Mouse (Mus musculus): ENCODE measurements around the gene Ffar4. TPM values are rescaled to one million over a fixed set of nuclear protein-coding genes. Genes with fewer than 3 reads are reported as not detected.

Ffar4 gene
- polyA plus RNA-seq, 1 experiment from 2014 or later: 0.35 TPM

DNA sequence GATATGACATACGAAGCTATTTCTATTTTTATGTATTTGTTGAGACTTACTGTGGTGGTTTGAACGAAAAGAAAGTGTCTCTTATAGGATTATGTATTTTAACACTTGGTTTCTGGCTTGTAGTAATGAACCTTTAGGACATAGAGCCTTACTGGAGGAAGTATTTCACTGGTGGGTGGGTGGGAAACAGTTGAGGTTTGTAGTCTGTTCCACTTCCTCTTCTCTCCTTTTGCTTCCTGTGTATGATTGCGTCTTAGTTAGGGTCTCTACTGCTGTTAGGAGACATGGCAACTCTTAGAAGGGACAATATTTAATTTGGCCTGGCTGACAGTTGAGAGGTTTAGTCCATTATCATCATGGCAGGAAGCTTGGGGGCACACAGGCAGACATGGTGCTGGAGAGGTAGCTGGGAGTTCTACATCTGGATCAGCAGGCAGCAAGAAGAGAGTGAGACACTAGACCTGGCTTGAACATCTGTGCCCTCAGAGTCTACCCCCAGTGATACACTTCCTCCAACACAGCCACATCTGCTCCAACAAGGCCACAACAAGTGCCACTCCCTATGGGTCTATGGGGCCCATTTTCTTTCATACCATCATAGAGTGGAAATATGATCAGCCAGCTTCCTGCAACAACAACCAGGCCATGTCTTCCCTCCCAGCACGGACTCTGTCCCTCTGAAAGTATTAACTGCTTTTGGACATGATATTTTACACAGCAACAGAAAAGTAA lies 46.8 kb downstream of the Ffar4 start:
- no peaks in the 10 kb centered on the region for H3K36me3 ChIP-seq (ENCODE audit: control insufficient read depth, insufficient read depth)
- 59% methylated on average over 4 of the region's 4 CpGs for WGBS
- no peak overlapping the region for H3K27ac ChIP-seq (ENCODE audit: low read length)
- no peak overlapping the region for H3K4me3 ChIP-seq (ENCODE audit: low read length)
- no peak for ATAC-seq (replicated peaks; ENCODE audit: extremely low read depth, insufficient read depth, low FRiP score)
- no peaks in the 10 kb centered on the region for H3K27me3 ChIP-seq (ENCODE audit: control insufficient read depth, insufficient read depth, low read length)
- H3K9ac ChIP-seq (ENCODE audit: low read length): no peak overlapping the region
- no peaks in the 10 kb centered on the region for H3K4me1 ChIP-seq (ENCODE audit: control insufficient read depth, insufficient read depth, low read length)
- H3K4me2 ChIP-seq (ENCODE audit: low read depth, low read length): no peak overlapping the region
- no peaks in the 10 kb centered on the region for H3K9me3 ChIP-seq (replicated peaks; ENCODE audit: control insufficient read depth, low read length)

DNA sequence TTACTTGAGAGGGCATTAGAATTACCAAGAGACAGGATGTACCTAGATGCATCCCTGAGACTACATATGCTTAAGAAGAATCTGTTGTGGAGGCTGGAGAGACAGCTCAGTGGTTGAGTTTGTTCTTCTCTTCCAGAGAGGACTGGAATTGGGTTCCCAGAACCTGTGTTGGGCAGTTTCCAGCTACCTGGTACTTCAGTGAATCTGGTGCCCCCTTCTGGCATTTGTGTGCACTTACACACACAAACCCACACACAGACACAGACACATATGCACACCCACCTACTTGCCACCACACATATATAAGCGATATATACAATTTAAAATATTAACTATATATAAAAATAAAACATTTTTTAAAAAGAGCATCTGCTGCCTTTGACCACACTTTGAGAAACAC lies 59.4 kb downstream of the Ffar4 start:
- Histone ChIP-seq H3K9me3 (replicated peaks; ENCODE audit: control insufficient read depth, low read length) (no peaks in the 10 kb centered on the region; the same call in 1 of the 2 replicates), H3K27ac (ENCODE audit: low read length) (no peak overlapping the region), H3K9ac (ENCODE audit: low read length) (no peak overlapping the region), H3K4me2 (ENCODE audit: low read depth, low read length) (no peak overlapping the region), H3K27me3 (ENCODE audit: control insufficient read depth, insufficient read depth, low read length) (no peaks in the 10 kb centered on the region), H3K4me1 (ENCODE audit: control insufficient read depth, insufficient read depth, low read length) (no peaks in the 10 kb centered on the region), H3K36me3 (ENCODE audit: control insufficient read depth, insufficient read depth) (no peaks in the 10 kb centered on the region), H3K4me3 (ENCODE audit: low read length) (no peak overlapping the region)
- 93% methylated on average over 1 of the region's 1 CpGs for WGBS
- no peak for ATAC-seq (replicated peaks; ENCODE audit: extremely low read depth, insufficient read depth, low FRiP score)

DNA sequence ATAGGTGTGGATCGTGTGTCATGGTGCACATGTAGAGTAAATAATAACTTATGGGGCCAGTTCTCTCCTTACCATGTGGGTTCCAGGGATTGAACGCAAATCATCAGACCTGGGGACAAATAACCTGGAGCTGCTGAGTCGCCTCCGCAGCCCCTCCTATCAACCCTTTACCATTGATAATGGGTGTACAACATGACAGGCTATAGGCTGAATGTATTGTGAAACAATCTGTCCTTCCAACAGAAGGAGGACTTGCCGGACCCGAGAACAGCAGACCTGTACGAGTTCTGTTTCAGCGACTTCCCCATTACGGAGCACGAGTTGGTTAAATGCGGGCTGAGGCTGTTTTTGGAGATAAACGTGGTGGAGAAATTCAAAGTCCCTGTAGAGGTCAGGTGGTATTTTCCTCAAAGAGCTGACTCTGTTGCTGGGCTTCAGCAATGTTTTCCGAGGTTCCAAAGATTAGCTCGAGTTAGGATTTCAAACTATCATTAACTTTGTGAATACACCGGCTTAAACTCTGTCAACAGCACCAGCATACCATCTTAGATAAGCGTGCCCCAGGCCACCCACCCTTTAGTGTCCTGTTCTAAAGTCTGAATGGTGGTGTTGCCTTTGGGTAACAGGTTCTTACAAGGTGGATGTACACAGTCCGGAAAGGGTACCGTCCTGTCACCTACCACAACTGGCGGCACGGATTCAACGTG lies 64.9 kb downstream of the Ffar4 start:
- no peak overlapping the region for H3K9ac ChIP-seq (ENCODE audit: low read length)
- H3K27ac ChIP-seq (ENCODE audit: low read length): no peak overlapping the region
- no peak for ATAC-seq (replicated peaks; ENCODE audit: extremely low read depth, insufficient read depth, low FRiP score)
- no peak overlapping the region for H3K4me2 ChIP-seq (ENCODE audit: low read depth, low read length)
- no peak overlapping the region for H3K4me3 ChIP-seq (ENCODE audit: low read length)
- WGBS: 82% methylated on average over 21 of the region's 21 CpGs
- H3K4me1 ChIP-seq (ENCODE audit: control insufficient read depth, insufficient read depth, low read length): no peaks in the 10 kb centered on the region
- no peaks in the 10 kb centered on the region for H3K27me3 ChIP-seq (ENCODE audit: control insufficient read depth, insufficient read depth, low read length)
- H3K9me3 ChIP-seq (replicated peaks; ENCODE audit: control insufficient read depth, low read length): no peaks in the 10 kb centered on the region
- H3K36me3 ChIP-seq (ENCODE audit: control insufficient read depth, insufficient read depth): no peaks in the 10 kb centered on the region

Other genes with a start within 250 kb of the Ffar4 start
- gene Myof, start 53.5 kb upstream of the Ffar4 start, polyA plus RNA-seq (2015; fragmentation: Nextera tagmentation; extraction: Ambion mirVana): 5.5 and 6.7 TPM in 2 replicates
- 28.5 and 33.5 TPM in 2 replicates for gene Cep55, start 42.1 kb upstream of the Ffar4 start, polyA plus RNA-seq (2015; fragmentation: Nextera tagmentation; extraction: Ambion mirVana)
- 4.3 and 4.5 TPM in 2 replicates for gene Rbp4, start 28.2 kb downstream of the Ffar4 start, polyA plus RNA-seq (2015; fragmentation: Nextera tagmentation; extraction: Ambion mirVana)
- gene Pde6c, start 35.7 kb downstream of the Ffar4 start, polyA plus RNA-seq (2015; fragmentation: Nextera tagmentation; extraction: Ambion mirVana): not detected in 2 replicates
- gene Fra10ac1, start 127.1 kb downstream of the Ffar4 start, polyA plus RNA-seq (2015; fragmentation: Nextera tagmentation; extraction: Ambion mirVana): 26.3 and 29.2 TPM in 2 replicates
- gene Lgi1, start 167.5 kb downstream of the Ffar4 start, polyA plus RNA-seq (2015; fragmentation: Nextera tagmentation; extraction: Ambion mirVana): 0.17 and 0.25 TPM in 2 replicates

Data from heart, embryonic 16.5 days (tissue).